Mouse (Mus musculus) cerebellum, adult 11-12 months (tissue): ENCODE measurements around the gene Olfr630.
"Not testable (repeated sequence)": the region's sequence is repeated elsewhere in the genome, so short reads cannot be mapped to it uniquely, and the experiment has no call there.

Experiments used
- DNase-seq: peaks from one replicate; pipeline ENCODE4 v3.0.0; 2022

Olfr630 gene

DNA sequence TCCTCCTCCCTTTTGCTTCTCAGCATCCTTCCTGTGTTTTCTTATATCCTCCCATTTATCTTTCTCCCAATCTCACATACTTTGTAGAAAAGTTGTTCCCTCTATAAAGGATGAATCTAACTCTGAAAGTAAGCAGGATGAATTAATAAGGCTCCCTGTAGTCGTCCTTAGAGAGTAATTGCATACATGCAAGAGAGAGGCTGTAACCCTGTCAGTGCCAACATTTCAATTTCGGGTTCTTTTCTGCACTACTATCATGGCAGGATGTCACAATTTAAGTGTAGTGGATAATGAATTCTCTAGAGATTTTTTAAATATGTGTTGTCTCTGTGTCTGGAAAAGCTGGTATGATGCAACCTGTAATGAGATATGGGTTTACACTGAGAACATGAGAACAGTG is at the start of gene Olfr630:
Gene Olfr630, minus strand, starts transcription at position 101 of the 400 bp plus-strand sequence.
- DNase-seq, result no peak

DNA sequence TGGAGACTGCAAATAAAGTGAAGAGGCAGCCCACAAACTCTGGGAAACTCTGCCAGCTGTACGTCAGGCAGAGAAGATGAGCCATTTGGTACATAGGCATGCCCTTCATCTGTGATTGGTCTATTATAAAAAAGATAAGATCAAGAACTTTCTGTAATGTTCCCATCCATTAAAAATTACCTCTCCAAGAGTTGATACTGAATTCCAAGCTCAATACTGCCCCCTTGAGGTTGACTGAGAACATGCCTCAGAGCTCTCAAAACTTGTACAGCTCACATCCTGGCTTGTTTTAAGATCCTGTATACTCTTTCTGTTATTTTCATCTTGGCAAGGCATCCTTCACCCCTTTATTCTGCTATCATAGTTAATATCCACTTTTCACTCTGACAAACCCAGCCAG is 49.7 kb upstream of the Olfr630 start:
- no peak for DNase-seq

DNA sequence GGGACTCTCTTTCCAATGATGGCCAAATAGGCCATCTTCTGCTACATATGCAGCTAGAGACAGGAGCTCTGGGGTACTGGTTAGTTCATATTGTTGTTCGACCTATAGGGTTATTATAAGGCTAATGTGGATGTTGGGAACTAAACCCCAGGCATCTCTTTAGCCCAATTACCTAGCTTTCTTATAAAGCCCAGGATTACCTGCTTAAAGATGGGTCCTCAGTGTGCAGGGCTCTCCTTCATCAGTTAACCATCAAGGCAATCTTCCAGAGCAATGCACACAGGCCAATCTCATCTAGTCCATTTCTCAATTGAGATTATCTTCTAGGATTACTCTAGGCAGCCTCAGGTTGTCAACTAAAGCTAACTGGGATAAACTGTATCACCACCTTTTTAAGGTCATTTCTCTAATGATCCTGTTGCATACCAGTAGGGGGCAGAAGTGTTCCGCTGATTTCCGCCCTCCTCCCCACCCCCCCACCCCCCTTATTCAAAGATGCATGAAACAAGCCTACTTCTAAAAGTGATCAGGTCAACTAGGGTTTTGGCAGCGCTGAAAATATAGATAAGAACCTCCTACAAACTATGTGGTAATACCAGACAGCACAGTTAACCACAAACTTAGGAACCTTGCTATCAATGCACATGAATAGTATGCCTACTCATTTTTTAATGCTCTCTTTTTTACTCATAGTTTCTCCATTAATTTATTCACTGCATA is 35.7 kb upstream of the Olfr630 start:
- DNase-seq, result no peak

DNA sequence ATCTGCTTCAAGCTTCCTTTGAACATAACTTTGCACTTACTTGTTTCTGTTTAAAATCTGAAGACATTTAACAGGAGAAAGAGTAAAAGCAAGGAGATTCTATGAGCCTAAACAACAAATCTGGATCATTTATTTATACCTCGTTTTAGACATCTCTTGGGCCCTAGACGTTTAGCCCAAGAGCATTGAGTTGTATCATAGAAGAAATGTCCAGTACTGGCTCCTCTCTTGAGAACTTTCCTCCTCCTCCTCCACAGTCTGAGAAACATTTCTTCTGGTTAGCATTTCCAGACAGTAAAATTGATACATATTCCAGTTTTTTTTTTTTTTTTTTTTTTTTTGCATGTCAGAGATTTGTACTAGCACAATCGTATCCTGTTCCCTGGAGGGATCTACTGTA is 34.6 kb upstream of the Olfr630 start, which contains the start of gene Olfr67:
Gene Olfr67, minus strand, starts transcription at position 101 of the 400 bp plus-strand sequence.
- DNase-seq, result no peak

DNA sequence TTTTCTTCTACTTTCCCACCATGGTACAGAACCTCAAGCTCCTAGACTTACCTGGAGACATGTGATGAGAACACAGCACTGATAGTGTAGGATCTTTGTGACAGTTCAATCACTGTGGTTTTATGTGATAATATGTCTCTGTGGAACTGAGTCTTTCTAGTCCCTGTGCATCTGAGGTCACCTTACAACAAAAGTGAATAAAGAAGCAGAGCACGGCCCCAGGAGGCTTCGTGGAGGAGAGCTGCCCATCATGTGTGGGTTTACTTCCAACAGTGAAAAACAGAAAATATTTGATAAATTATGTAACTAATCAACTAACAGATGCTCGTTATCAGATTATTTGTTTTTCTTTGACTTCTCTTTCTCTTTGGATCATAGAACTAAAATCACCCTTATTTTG is 22.5 kb upstream of the Olfr630 start, which contains the start of gene Olfr68:
Gene Olfr68, minus strand, starts transcription at position 101 of the 400 bp plus-strand sequence.
- no peak for DNase-seq

DNA sequence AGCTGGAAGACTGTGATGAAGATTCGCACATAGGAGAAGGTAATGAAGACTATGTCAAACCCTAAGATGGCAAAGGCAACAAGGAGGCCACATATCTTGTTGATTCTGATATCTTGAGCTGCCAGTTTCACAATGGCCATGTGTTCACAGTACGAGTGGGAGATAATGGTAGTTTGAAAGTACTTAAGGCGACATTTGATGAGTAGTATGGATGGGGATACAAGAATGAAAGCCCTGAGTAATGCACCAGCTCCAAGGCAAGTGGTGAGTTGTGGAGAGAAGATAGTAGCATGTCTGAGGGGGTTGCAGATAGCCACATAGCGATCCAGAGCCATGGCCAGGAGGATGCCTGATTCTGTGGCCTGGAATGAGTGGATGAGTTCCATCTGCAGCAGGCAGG is 20.5 kb upstream of the Olfr630 start:
- not testable (repeated sequence) for DNase-seq

DNA sequence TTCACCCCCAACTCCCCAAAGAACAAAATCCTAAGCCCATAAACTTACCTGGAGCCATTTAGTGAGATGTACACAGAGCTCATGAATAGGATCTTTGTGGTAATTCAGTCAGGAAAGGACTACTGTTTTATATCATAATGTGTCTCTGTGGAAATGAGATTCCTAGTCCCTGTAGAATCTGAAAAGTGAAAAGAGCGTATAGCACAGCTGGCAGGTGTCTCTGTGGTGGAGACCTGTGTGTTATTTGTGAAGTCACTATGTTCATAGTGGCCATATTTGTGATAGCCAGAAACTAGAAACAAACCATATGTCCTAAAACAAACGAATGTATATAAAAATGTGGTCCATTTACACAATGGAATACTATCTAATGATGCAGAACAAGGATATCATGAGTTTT is 14.4 kb upstream of the Olfr630 start, which contains the start of gene Olfr69:
Gene Olfr69, minus strand, starts transcription at position 101 of the 400 bp plus-strand sequence.
- DNase-seq, result no peak

DNA sequence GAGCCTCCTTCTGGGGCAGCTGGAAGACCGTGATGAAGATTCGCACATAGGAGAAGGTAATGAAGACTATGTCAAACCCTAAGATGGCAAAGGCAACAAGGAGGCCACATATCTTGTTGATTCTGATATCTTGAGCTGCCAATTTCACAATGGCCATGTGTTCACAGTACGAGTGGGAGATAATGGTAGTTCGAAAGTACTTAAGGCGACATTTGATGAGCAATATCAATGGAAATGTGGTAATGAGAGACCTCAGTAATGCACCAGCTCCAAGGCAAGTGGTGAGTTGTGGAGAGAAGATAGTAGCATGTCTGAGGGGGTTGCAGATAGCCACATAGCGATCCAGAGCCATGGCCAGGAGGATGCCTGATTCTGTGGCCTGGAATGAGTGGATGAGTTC is 10.6 kb upstream of the Olfr630 start:
- DNase-seq, result not testable (repeated sequence)

DNA sequence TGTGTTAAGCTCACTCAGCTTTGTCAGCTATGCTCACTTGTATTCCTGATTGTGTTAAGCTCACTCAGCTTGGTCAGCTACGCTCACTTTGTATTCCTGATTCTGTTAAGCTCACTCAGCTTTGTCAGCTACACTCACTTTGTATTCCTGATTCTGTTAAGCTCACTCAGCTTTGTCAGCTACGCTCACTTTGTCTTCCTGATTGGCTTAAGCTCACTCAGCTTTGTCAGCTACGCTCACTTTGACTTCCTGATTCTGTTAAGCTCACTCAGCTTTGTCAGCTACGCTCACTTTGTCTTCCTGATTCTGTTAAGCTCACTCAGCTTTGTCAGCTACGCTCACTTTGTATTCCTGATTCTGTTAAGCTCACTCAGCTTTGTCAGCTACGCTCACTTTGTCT is 5.1 kb upstream of the Olfr630 start:
- not testable (repeated sequence) for DNase-seq

DNA sequence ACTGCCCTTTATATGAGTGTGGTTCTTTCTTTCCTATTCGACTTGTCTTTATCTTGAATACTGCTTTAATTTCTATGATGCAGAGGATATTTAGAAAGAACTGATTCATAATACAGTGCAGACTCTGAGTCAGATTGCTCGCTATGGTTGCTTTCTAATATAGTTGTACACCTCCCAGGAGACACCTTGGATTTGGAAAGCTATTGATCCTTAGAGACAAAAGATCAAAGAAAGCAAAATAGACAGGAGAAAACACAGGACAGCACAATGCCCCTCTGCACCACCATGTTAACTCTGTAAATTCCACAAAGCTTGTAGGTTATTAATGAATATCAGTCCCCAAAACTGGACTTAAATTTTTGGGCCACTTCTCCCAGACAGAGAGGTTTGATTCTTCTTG is 12.3 kb downstream of the Olfr630 start, which contains the start of gene Olfr629:
Gene Olfr629, minus strand, starts transcription at position 101 of the 400 bp plus-strand sequence.
- DNase-seq, result no peak

DNA sequence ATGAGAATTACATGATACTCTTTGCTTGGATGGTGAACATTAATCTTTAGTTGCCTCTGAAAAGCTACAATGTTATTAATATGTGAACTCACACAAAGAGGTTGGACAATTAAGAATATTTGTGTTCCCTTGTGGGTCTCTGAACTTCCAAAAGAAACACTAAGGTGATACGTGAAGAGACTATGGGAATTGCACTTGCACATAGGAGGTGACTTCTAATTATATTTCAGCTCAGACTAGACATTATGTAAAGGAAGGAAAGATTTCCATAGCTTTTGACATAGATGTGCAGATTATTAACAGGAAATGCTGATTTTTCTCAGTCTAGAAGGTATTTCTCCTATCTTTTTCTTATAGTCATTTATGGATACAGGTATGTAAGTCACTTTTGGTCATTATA is 27.1 kb downstream of the Olfr630 start, which contains the start of gene Olfr628:
Gene Olfr628, plus strand, starts transcription at position 301 of the 400 bp plus-strand sequence.
- no peak for DNase-seq

DNA sequence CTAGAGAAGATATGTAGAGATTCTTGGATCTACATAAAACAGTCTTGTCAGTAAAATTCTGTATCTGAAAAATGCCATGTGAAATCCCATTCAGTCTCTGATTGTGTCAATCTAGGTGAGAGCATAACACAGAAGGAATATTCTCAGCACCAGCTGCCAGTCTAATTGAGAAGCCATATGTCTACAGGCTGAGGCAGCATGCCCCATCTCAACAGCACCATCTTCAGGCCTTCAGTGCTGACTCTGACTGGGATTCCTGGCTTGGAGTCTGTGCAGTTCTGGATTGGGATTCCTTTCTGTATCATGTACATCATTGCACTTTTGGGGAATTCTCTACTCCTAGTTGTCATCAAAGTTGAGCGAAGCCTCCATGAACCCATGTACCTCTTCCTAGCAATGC is 40.7 kb downstream of the Olfr630 start:
- not testable (repeated sequence) for DNase-seq

DNA sequence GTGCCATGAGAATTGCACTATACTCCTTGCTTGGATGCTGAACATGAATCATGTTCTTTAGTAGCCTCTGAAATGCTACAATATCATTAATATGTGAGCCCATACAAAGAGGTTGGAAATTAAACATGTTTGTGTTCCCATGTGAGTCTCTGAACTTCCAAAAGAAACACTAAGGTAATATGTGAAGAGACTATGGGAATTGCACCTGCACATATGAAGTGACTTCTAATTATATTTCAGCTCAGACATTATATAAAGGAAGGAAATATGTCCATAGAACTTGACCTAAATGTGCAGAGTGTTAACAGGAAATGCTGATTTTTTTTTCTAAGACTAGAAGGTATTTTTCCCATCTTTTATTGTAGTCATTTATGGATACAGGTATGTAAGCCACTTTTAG is 42.8 kb downstream of the Olfr630 start, which contains the start of gene Olfr243:
Gene Olfr243, plus strand, starts transcription at position 301 of the 400 bp plus-strand sequence.
- DNase-seq, result no peak

DNA sequence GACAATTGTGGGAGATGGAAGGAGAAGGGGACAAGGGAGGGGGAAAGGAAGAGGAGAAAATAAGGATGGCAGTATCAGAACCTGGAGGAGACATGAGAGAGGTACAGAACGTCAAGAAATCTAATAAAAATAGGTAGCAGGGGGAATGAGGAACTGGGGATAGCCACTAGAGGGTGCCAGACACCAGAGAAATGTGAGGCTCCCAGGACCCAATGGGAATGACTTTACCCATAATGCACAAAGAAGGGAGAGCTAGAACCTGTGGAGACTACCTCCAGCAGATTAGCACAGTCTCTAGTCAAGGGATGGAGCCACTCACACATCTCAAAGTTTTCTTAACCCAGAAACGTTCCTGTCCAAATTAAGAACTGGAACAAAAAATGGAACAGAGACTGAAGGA is 45.1 kb downstream of the Olfr630 start:
- DNase-seq, result no peak
